Mouse (Mus musculus) CD8-positive naive resting alpha-beta T cell, adult 57 days (primary cell): Measurements from ENCODE around the gene Slc17a5. TPM values are rescaled to one million over a fixed set of nuclear protein-coding genes. Genes with fewer than 3 reads are reported as not detected.

ENCODE experiments used
- total RNA-seq: library from RNA; stranded (reverse); gene quantifications from one replicate; pipeline ENCODE4 v1.2.4, GENCODE M21; 2023

Gene Slc17a5
- 5.5 TPM for total RNA-seq

GRCm38 (mm10) chr9:78587914-78588313, at the start of gene Slc17a5:
TSS of gene Slc17a5 (minus strand) at chr9:78588041.

DNA sequence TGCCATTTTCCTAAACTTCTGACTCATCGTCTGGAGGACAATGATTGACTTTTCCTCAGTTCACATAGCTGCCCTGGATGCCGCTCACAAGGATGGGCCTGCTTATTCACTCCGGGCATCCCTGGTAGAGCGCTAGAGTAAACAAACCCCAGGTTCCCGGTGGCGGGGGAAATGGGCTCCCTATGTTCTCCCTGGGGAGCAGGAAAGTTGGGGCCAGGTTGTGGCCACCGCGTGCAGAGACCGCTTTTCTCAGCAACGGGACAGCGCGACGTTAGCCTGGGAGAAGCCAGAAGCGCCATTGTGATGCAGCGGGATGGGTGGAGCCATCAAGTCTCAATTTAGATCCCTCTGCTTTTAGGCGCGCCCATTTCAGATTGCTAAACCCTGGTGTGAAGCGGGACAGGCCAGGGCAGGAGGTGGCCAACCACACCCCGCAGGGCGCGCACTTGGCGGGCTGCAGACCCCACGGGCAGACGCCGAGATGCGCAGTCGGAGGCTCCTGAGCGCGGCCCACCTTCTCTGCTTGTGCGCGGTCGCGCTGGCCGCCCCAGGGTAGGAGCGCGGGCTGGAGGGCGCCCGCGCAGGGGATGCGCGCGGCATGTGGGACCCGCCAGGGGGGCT, 27.7 kb upstream of the Slc17a5 start, which contains the start of gene Cd109:
Cd109 (plus strand) TSS at position 146 of the 621 bp plus-strand sequence.

GRCm38 (mm10) chr9:78488890-78489420, 98.9 kb downstream of the Slc17a5 start, which contains the start of gene Eef1a1:
TSS of gene Eef1a1 (minus strand) at chr9:78489151.

Other genes starting within 250 kb of the Slc17a5 start
- not detected for gene Gsta2, start 232.3 kb downstream of the Slc17a5 start, total RNA-seq
- not detected for gene Dppa5a, start 219.9 kb downstream of the Slc17a5 start, total RNA-seq
- gene Ooep, start 209.3 kb downstream of the Slc17a5 start, total RNA-seq = not detected
- gene Ddx43, start 192.3 kb downstream of the Slc17a5 start, total RNA-seq = 1.4 TPM
- gene Cgas, start 144.8 kb downstream of the Slc17a5 start, total RNA-seq = 3.1 TPM
- gene Mto1, start 139.8 kb downstream of the Slc17a5 start, total RNA-seq = 28.4 TPM
- gene Gm17324, start 139.3 kb downstream of the Slc17a5 start, total RNA-seq = not detected
- 12,055 TPM for gene Eef1a1, start 98.9 kb downstream of the Slc17a5 start, total RNA-seq
- gene Cd109, start 27.5 kb upstream of the Slc17a5 start, total RNA-seq = not detected